Mouse (Mus musculus): ENCODE results near the gene Chrna10.

The Chrna10 gene

DNA sequence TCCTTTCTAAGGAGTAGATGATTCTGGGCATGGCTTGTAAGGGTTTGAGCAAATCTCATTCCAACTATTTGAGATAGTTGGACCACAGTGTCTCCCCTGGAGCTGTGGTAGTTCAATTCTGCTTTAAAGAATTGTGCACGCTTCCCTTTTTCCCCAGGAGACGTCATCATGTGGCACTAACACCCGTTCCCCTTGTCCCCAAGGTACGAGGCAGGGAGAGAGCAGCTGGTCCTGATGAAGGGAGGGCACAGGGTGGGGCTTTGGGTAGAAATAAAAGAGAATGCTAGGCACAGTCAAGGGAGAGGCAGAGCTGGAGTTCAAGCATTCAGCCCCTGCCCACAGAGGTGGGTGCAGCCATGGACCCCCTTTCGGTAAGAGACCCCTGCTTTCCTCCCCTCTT is 33.8 kb downstream of the Chrna10 start, which contains the start of gene Trpc2:
Gene Trpc2 (plus strand): TSS at position 301 of the 400 bp plus-strand sequence.
- no peak for DNase-seq (ENCODE audit: low read depth, low spot score)

DNA sequence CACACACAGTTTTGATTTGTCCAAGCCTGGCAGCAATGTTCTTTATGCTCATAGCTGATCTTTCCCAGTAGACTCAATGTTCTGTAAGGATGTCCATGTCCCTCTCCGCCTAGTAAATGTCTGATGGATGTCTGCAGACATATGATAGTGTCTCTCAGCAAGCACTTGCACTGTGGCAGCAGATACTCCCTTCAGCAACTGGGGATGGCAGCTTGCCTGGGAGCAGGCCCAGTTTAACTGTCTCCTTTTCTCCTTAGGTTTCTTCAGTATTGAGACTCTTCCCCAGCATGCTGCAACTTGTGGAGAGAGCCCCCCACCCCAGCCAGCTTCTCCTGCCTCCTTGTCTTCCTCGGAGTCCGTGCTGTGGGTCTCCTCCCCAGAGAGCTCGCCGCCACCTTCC is 34.8 kb downstream of the Chrna10 start:
- DNase-seq (ENCODE audit: low read depth, low spot score), result no peak

DNA sequence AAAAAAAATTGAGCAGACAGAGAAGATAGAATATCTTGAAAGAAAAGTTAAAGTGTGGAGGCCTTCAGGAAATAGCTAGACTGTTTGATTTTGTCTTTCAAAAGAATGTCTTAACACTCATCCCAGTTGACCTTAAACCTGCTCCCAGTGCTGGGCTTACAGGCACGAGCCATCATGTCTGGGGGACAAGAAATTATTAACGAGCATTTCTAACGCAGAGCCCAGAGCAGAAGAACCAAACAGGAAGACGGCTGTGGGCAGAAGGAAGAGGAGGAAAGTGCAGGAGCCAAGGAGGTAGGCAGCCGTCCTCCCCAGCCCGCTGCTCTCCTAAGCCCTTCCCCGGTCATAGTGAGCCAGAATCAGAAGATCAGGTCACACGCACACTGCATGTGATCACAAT is 36.3 kb downstream of the Chrna10 start:
- DNase-seq (ENCODE audit: low read depth, low spot score), result no peak

DNA sequence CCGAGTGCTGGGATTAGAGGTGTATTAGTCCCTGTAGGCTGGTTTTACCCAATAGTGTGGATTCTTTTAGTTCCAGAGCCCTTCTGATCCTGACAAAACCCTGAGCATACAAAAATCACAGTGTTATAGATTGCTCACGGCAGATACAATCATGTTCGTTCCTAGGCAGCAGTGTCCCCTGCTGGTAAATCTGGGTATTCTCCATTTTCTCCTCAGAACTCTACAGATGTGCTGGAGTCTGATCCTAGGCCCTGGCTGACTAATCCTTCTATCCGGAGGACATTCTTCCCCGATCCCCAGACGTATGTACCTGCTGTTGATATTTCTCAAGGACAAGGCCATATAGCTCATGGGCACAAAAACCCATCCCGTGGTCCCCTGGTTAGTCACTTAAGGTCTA is 38.1 kb downstream of the Chrna10 start:
- DNase-seq (ENCODE audit: low read depth, low spot score), result no peak

DNA sequence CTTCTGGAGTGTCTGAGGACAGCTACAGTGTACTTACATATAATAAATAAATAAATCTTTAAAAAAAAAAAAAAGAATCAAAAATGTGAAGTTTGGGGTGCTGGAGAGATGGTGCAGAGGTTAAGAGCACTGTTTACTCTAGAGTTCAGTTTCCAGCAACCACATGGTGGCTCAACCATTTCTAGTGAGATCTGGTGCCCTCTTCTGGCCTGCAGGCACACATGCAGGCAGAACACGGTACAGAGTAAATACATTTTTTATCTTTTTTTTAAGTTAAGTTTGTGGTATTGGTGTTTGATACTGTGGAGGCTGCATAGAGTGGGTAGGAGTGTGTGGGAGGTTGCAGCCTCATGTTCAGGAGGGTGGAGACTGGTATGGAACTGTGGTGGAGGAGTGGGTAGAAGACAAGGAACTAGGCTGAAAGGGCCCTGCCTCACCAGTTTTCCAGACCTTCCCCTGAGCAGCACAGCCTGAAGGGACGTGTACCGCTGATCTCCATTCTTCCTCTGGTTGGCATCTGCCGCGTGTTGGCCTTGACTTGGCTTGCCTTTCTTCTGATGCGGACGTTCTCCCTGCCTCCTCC is 39.8 kb downstream of the Chrna10 start:
- peak; percentile 21 for DNase-seq (ENCODE audit: low read depth, low spot score)

DNA sequence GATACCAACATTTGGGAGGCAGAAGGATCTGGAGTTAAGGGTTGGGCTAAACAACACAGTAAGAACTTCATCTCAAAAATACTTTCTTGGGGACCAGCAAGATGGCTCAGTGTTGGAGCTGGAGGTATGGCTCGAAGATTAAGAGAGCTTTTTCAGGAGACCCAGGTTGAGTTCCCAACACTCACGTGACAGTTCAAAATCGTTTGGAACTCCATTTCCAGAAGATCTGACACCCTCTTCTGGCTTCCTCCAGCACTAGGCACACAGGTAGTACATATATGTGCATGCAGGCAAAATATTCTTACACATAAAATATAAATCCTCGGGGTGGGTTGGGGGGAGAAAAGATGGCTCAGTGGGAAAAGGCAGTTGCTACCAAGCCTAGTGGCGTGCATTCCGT is 50.3 kb downstream of the Chrna10 start:
- no peak for DNase-seq (ENCODE audit: low read depth, low spot score)

DNA sequence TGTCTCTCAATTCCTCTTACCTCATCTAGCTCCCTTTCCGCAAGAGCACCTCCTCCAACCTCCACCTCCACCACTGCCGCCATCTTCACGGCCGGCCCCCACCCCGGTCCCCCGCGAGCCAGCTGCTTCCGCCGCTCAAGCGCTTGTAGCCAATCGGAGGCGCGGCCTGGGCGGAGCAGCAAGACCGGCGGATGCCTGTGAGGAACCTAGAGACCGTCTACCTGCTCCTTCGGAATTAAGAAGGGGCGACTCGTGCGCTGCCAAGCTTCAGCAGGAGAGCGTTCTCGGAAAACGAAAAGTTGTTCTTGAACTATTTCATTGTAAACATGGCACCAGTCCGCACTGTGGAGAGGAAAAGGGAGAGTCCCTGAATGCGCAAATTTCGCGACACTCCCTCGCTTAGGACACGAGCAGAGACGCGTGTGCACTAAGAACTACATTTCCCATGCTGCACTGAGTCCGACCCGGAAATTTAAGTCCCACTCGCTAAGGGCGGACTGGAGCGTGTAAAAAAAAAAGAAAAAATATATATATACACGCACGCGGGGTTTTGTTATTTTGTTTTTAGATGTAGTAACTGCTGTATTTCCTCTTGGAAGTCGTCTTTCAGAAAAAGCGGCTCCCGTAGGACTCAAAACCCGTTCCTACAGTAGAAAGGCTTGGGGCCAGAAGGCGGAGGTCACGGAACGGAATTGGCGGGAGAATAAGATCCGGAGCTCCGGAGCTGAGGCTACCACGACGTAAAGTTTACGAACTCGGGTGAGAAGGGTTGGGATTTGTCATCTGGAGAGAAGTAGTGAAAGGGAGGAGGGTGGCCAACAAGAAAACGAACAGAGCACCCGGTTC is 51.4 kb downstream of the Chrna10 start, which contains the start of the genes Rnf121, Xndc1 and Xntrpc:
Gene Rnf121 (minus strand): TSS at position 424 of the 846 bp plus-strand sequence.
Gene Xndc1 (plus strand): TSS at position 466 of the 846 bp plus-strand sequence.
Gene Xntrpc (plus strand): TSS at position 668 of the 846 bp plus-strand sequence.
- DNase-seq (ENCODE audit: low read depth, low spot score), result peak; percentile 78

DNA sequence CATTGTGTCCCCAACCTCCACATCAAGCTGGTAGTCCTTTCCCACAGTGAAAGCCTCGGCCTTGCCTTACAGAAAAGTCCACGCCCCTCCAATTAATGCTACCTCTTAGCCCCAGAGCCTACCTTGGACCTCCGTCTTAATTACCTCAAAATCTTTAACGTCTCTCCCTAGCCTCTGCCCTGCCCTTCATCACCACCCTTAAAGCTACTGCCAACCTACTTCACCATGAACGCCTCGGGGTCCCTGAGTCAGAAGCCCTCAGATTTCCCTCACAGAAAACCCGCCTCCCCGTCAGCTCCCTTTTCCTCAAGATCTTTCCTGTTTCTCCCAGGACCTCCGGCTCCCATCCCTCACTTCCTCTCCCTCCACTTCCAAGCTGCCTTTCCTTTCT is 52.0 kb downstream of the Chrna10 start:
- DNase-seq (ENCODE audit: low read depth, low spot score), result no peak

DNA sequence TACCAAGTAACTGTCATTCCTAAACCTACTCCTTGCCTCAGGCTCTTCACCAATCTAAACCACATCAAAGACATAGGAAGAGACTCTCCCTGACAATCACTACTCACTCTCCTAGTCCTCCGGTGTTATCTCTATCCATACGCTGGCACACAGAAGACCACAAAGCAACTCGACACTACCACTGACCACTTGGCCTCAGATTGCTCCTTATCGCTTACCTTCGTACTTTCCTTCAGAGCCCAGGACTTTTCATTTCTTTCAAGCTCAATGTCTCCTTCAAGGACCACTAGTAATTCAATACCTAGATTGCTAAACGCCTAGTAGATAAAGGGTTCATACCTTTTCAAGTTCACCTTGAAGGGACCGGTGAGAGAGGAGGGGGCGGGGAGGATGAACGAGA is 52.7 kb downstream of the Chrna10 start:
- no peak for DNase-seq (ENCODE audit: low read depth, low spot score)

DNA sequence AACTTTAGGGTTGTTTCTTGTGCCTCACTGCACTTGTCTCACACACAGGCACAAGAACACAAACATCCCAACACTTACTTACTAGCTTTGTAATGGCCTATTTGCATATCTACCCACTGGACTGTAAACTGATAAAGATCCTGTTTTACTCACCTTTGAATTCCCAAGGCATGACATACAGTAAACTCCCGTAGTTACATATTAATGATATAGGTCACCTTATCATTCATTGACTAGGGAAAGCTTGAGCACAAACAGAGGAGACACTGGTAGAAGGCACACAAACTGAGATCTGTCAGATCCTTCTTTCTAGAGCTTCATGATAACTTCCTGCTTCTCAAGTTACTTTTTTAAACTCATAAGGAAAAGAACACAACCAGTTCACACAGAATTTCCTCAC is 54.4 kb downstream of the Chrna10 start:
- DNase-seq (ENCODE audit: low read depth, low spot score), result no peak

DNA sequence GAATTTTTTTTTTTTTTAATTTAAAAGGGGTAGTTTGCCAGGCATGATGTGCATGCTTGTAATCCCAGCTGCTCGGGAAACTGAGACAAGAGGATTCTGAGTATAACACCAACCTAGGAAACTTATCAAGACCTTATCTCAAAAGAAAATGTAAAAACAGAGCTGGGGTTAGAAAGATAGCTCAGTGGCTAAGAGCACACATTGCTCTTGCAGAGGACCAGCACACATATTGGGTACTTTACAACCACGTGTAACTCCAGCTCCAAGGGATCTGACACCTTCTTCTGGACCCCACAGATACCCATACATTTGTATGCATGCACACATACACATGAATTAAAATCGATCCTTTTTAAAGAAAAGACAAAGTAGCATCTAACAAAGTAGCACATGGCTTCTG is 55.3 kb downstream of the Chrna10 start:
- DNase-seq (ENCODE audit: low read depth, low spot score), result no peak
